ENCODE assay signal across 35 mouse cellular contexts in genomic region chr11:3661964-3662363, GRCm38 (mm10).
"Had no signal": no experiment of that assay in that cellular context is flagged by ENCODE, and none has a peak within 500 bp of the region (broad histone marks: within the 10 kb centered on the region; RNA-seq: fewer than 3 reads in every experiment).

No protein-coding gene starts in this region.

- ATAC-seq: hindbrain, embryonic 16.5 days; hindbrain, postnatal 0 days; inflammation-experienced regulatory T-cells, adult 6 months; intestine, embryonic 15.5 days; intestine, embryonic 16.5 days; intestine, postnatal 0 days had no signal

- H3K4me2 ChIP-seq: heart, embryonic 11.5 days; heart, embryonic 12.5 days; heart, embryonic 13.5 days; heart, embryonic 15.5 days; hindbrain, embryonic 12.5 days; hindbrain, embryonic 13.5 days; hindbrain, embryonic 14.5 days; hindbrain, embryonic 15.5 days; intestine, embryonic 15.5 days; kidney, embryonic 15.5 days had no signal

- H3K27ac ChIP-seq: heart, embryonic 10.5 days; heart, embryonic 13.5 days; heart, embryonic 15.5 days; hindbrain, embryonic 10.5 days; hindbrain, embryonic 12.5 days; hindbrain, embryonic 13.5 days; hindbrain, embryonic 14.5 days; hindbrain, embryonic 15.5 days; hindbrain, postnatal 0 days; intestine, embryonic 15.5 days; kidney, embryonic 15.5 days; kidney, postnatal 0 days; layer of hippocampus, adult 2 months had no signal

- DNase-seq: heart, postnatal 10 days; heart, postnatal 14 days; heart, postnatal 36 days; heart, postnatal 4 days; kidney, adult 11 months; kidney, adult 18-20 months; kidney, adult 2 months; kidney, adult 8-10 months; kidney, adult 9 months; kidney, postnatal 10 days; kidney, postnatal 14 days; kidney, postnatal 25 days; kidney, postnatal 36 days; kidney, postnatal 4 days; layer of hippocampus, adult 9-11 months; layer of hippocampus, postnatal 36 days had no signal

- H3K27me3 ChIP-seq: heart, embryonic 12.5 days; heart, embryonic 13.5 days; heart, embryonic 15.5 days; hindbrain, embryonic 12.5 days; hindbrain, embryonic 13.5 days; hindbrain, embryonic 15.5 days; intestine, embryonic 15.5 days; kidney, embryonic 15.5 days had no signal

- H3K4me1 ChIP-seq: heart, embryonic 10.5 days; heart, embryonic 12.5 days; heart, embryonic 13.5 days; heart, embryonic 15.5 days; hindbrain, embryonic 10.5 days; hindbrain, embryonic 12.5 days; hindbrain, embryonic 13.5 days; hindbrain, embryonic 15.5 days; intestine, embryonic 15.5 days; kidney, embryonic 15.5 days had no signal

- H3K9me3 ChIP-seq: heart, embryonic 10.5 days; heart, embryonic 12.5 days; heart, embryonic 13.5 days; heart, embryonic 15.5 days; hindbrain, embryonic 10.5 days; hindbrain, embryonic 12.5 days; hindbrain, embryonic 13.5 days; hindbrain, embryonic 15.5 days; intestine, embryonic 15.5 days; kidney, embryonic 15.5 days had no signal

- H3K9ac ChIP-seq: heart, embryonic 12.5 days; heart, embryonic 13.5 days; heart, embryonic 15.5 days; hindbrain, embryonic 12.5 days; hindbrain, embryonic 13.5 days; hindbrain, embryonic 14.5 days; hindbrain, embryonic 15.5 days; intestine, embryonic 15.5 days; kidney, embryonic 15.5 days had no signal

- H3K4me3 ChIP-seq: heart, embryonic 10.5 days; heart, embryonic 12.5 days; heart, embryonic 13.5 days; heart, embryonic 15.5 days; hindbrain, embryonic 10.5 days; hindbrain, embryonic 12.5 days; hindbrain, embryonic 13.5 days; hindbrain, embryonic 15.5 days; intestine, embryonic 15.5 days; kidney, embryonic 15.5 days; layer of hippocampus, adult 2 months had no signal
